Mouse (Mus musculus) monocyte, adult 2 months (primary cell): Measurements from ENCODE around the gene Spn.
"Not testable (repeated sequence)": the region's sequence is repeated elsewhere in the genome, so short reads cannot be mapped to it uniquely, and the experiment has no call there.

Experiments used
- DNase-seq, 2 experiments: peaks; one replicate each; pipeline ENCODE4 v3.0.0; 2022; ENCODE audit warnings: low spot score in 2 of 2, low read depth in 1 of 2

Spn gene

GRCm38 (mm10) chr7:127110239-127111007 is 27.2 kb downstream of the Spn start:
- peak in 1 of 2 experiments; percentile 49 for DNase-seq

- DNase-seq: no peak
Measured at GRCm38 (mm10) chr7:127105551-127105950, 32.1 kb downstream of the Spn start.

- peak; percentile 23 to 57 for DNase-seq
Measured at GRCm38 (mm10) chr7:127104560-127105332, 32.9 kb downstream of the Spn start.

GRCm38 (mm10) chr7:127103960-127104359 is 33.7 kb downstream of the Spn start:
- no peak for DNase-seq

GRCm38 (mm10) chr7:127102148-127102547 is 35.5 kb downstream of the Spn start:
- no peak for DNase-seq

- no peak for DNase-seq
Measured at GRCm38 (mm10) chr7:127101451-127102016, 36.1 kb downstream of the Spn start.

GRCm38 (mm10) chr7:127099528-127099927 is 38.1 kb downstream of the Spn start:
- no peak for DNase-seq

GRCm38 (mm10) chr7:127098950-127099349 is 38.7 kb downstream of the Spn start:
- DNase-seq: no peak

- no peak for DNase-seq
Measured at GRCm38 (mm10) chr7:127098521-127098920, 39.1 kb downstream of the Spn start.

- DNase-seq: no peak
Measured at GRCm38 (mm10) chr7:127096456-127096855, 41.2 kb downstream of the Spn start.

- DNase-seq: no peak
Measured at GRCm38 (mm10) chr7:127093914-127094313, 43.7 kb downstream of the Spn start.

GRCm38 (mm10) chr7:127091114-127091896 is 46.3 kb downstream of the Spn start, which contains the start of gene AI467606:
Gene AI467606 (plus strand): TSS chr7:127091359.
- peak; percentile 88 to 94 for DNase-seq

- no peak for DNase-seq
Measured at GRCm38 (mm10) chr7:127090154-127091113, 47.2 kb downstream of the Spn start.

GRCm38 (mm10) chr7:127088901-127089845 is 48.5 kb downstream of the Spn start:
- DNase-seq: no peak

- DNase-seq: no peak
Measured at GRCm38 (mm10) chr7:127088083-127088482, 49.5 kb downstream of the Spn start.

- not testable (repeated sequence) for DNase-seq
Measured at GRCm38 (mm10) chr7:127087278-127088010, 50.2 kb downstream of the Spn start, which contains the start of gene Zg16. Gene Zg16 (minus strand): TSS chr7:127087328.

- DNase-seq: not testable (repeated sequence)
Measured at GRCm38 (mm10) chr7:127085751-127086150, 51.9 kb downstream of the Spn start.

- DNase-seq: no peak
Measured at GRCm38 (mm10) chr7:127084794-127085193, 52.8 kb downstream of the Spn start.
